Mouse (Mus musculus): ENCODE results near the gene Slc30a7.

Slc30a7 gene

GRCm38 (mm10) chr3:116006978-116007940, at the start of gene Slc30a7, which contains the start of gene Extl2:
Slc30a7 (minus strand) TSS chr3:116007406.
Extl2 (plus strand) TSS chr3:116007462.
- DNase-seq (ENCODE audit: extremely low spot score) = peak; percentile 91

GRCm38 (mm10) chr3:116047034-116047433, 39.8 kb upstream of the Slc30a7 start:
- DNase-seq (ENCODE audit: extremely low spot score) = no peak

GRCm38 (mm10) chr3:116046000-116046399, 38.8 kb upstream of the Slc30a7 start:
- no peak for DNase-seq (ENCODE audit: extremely low spot score)

- DNase-seq (ENCODE audit: extremely low spot score) = no peak
These were observed 33.6 kb upstream of the Slc30a7 start for GRCm38 (mm10) chr3:116040776-116041175.

GRCm38 (mm10) chr3:116033871-116034222, 26.6 kb upstream of the Slc30a7 start:
- DNase-seq (ENCODE audit: extremely low spot score) = peak; percentile 45

GRCm38 (mm10) chr3:116033218-116033870, 26.1 kb upstream of the Slc30a7 start:
- no peak for DNase-seq (ENCODE audit: extremely low spot score)

- DNase-seq (ENCODE audit: extremely low spot score) = no peak
These were observed 23.1 kb upstream of the Slc30a7 start for GRCm38 (mm10) chr3:116030152-116030788.

- DNase-seq (ENCODE audit: extremely low spot score) = no peak
These were observed 19.8 kb upstream of the Slc30a7 start for GRCm38 (mm10) chr3:116026996-116027395.

- DNase-seq (ENCODE audit: extremely low spot score) = no peak
These were observed 18.5 kb upstream of the Slc30a7 start for GRCm38 (mm10) chr3:116025701-116026100.

- no peak for DNase-seq (ENCODE audit: extremely low spot score)
These were observed 17.5 kb upstream of the Slc30a7 start for GRCm38 (mm10) chr3:116024669-116025068.

GRCm38 (mm10) chr3:116024236-116024635, 17.0 kb upstream of the Slc30a7 start:
- no peak for DNase-seq (ENCODE audit: extremely low spot score)

- DNase-seq (ENCODE audit: extremely low spot score) = no peak
These were observed 11.9 kb upstream of the Slc30a7 start for GRCm38 (mm10) chr3:116019136-116019535.

- DNase-seq (ENCODE audit: extremely low spot score) = no peak
These were observed 11.4 kb upstream of the Slc30a7 start for GRCm38 (mm10) chr3:116018606-116019005.

GRCm38 (mm10) chr3:116016116-116016515, 8.9 kb upstream of the Slc30a7 start:
- no peak for DNase-seq (ENCODE audit: extremely low spot score)

- no peak for DNase-seq (ENCODE audit: extremely low spot score)
These were observed 7.7 kb upstream of the Slc30a7 start for GRCm38 (mm10) chr3:116014901-116015300.

- no peak for DNase-seq (ENCODE audit: extremely low spot score)
These were observed 2.6 kb upstream of the Slc30a7 start for GRCm38 (mm10) chr3:116009622-116010344.

- DNase-seq (ENCODE audit: extremely low spot score) = peak; percentile 81
These were observed 785 bp upstream of the Slc30a7 start for GRCm38 (mm10) chr3:116007941-116008440.

GRCm38 (mm10) chr3:116006284-116006977, 775 bp downstream of the Slc30a7 start:
- DNase-seq (ENCODE audit: extremely low spot score) = no peak

GRCm38 (mm10) chr3:115996929-115997328, 10.3 kb downstream of the Slc30a7 start:
- no peak for DNase-seq (ENCODE audit: extremely low spot score)

- DNase-seq (ENCODE audit: extremely low spot score) = no peak
These were observed 14.2 kb downstream of the Slc30a7 start for GRCm38 (mm10) chr3:115993025-115993424.

- no peak for DNase-seq (ENCODE audit: extremely low spot score)
These were observed 14.6 kb downstream of the Slc30a7 start for GRCm38 (mm10) chr3:115992588-115992987.

Data from embryo, embryonic 9.5 days (tissue).